Mouse (Mus musculus): ENCODE data around the gene Pgs1. TPM values are rescaled to one million over a fixed set of nuclear protein-coding genes. Genes with fewer than 3 reads are reported as not detected.

Pgs1 gene
- polyA plus RNA-seq, 1 experiment = 65.8 TPM

GRCm38 (mm10) chr11:118035068-118035467 lies 49.0 kb downstream of the Pgs1 start:
- no peaks in the 10 kb centered on the region for H3K79me3 ChIP-seq (ENCODE audit: low read depth)
- no peaks in the 10 kb centered on the region for H3K79me2 ChIP-seq (ENCODE audit: control insufficient read depth, insufficient read depth)
- H3K27me3 ChIP-seq (ENCODE audit: control insufficient read depth, insufficient read depth, insufficient read length) = no peaks in the 10 kb centered on the region
- TF ChIP-seq CTCF (IDR thresholded peaks at IDR 0.05; ENCODE audit: control insufficient read depth, insufficient read depth, insufficient read length) = no peak
- no peak for TF ChIP-seq MYOD1 (IDR thresholded peaks at IDR 0.05; ENCODE audit: control insufficient read depth, insufficient read length, low read depth)
- no peak for TF ChIP-seq USF1 (IDR thresholded peaks at IDR 0.05; ENCODE audit: low read depth)
- TF ChIP-seq FOSL1 (IDR thresholded peaks at IDR 0.05; ENCODE audit: insufficient read depth, low read length, poor library complexity, severe bottlenecking) = no peak
- no peak for TF ChIP-seq CEBPB (IDR thresholded peaks at IDR 0.05; ENCODE audit: low read depth)
- TF ChIP-seq MAX (IDR thresholded peaks at IDR 0.05) = no peak
- TF ChIP-seq MYOG (IDR thresholded peaks at IDR 0.05; ENCODE audit: control insufficient read depth, extremely low read depth, insufficient read length) = no peak
- H3ac ChIP-seq (ENCODE audit: control insufficient read depth, insufficient read length, low read depth) = no peak overlapping the region
- no peaks in the 10 kb centered on the region for H3K36me3 ChIP-seq (ENCODE audit: control insufficient read depth, insufficient read depth)
- no peak overlapping the region for H3K4me3 ChIP-seq (ENCODE audit: insufficient read depth, poor library complexity, severe bottlenecking)

DNA sequence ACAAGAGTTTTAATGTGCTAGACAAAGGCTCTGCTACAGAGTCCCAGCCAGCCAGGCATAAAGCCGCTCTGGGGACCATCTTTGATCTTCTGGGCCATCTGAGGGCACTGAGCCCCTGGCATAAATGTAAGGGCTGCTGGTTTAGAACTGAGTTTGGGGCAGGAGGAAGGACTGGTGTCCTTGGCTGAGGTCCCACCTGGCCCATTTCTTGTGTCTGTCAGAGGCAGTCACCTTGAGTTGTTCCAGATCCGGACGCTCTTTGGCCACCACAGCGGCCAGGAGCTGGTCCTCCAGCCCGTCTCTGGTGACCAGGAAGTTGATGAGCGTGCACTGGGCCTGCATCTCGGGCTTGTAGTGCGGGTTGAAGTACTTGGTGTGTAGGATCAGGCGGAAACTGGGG lies 56.7 kb downstream of the Pgs1 start:
- Histone ChIP-seq H3K79me2 (ENCODE audit: control insufficient read depth, insufficient read depth) (no peaks in the 10 kb centered on the region), H3K79me3 (ENCODE audit: low read depth) (no peaks in the 10 kb centered on the region), H3ac (ENCODE audit: control insufficient read depth, insufficient read length, low read depth) (no peak overlapping the region), H3K4me3 (ENCODE audit: insufficient read depth, poor library complexity, severe bottlenecking) (no peak overlapping the region), H3K36me3 (ENCODE audit: control insufficient read depth, insufficient read depth) (no peaks in the 10 kb centered on the region), H3K27me3 (ENCODE audit: control insufficient read depth, insufficient read depth, insufficient read length) (no peaks in the 10 kb centered on the region)
- TF ChIP-seq CEBPB (IDR thresholded peaks at IDR 0.05; ENCODE audit: low read depth) (no peak), FOSL1 (IDR thresholded peaks at IDR 0.05; ENCODE audit: insufficient read depth, low read length, poor library complexity, severe bottlenecking) (no peak), CTCF (IDR thresholded peaks at IDR 0.05; ENCODE audit: control insufficient read depth, insufficient read depth, insufficient read length) (no peak), USF1 (IDR thresholded peaks at IDR 0.05; ENCODE audit: low read depth) (no peak), MAX (IDR thresholded peaks at IDR 0.05) (no peak)

DNA sequence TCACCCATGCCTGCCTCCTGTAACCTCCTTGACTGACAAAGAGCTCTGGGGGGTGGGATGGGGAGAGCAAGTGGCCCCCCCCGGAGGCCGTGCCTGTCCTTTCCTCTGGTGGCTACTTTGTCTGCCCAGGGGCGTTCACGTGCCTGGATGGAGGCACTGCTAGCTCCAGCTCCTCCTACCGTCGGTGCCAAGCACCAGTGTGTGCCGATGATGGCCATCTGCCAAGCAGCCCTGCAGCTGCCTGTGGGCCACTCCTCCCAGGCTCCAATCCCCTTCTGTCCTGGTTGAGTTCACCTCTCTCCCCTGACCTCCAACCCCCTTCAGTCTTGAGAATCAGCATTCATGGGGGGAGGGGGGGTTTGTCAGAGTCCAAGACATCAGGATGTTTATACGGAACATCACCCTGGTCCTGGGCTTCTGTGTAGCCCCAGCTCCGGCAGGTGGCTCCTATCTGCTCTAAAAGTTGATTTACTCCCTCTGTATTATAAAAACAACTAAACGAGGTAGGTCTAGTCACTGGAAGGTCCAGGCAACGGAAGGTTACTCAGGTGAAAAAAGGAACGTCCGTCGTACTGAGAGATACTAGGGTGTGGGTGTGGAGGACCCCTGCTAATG lies 57.3 kb downstream of the Pgs1 start:
- no peaks in the 10 kb centered on the region for H3K79me3 ChIP-seq (ENCODE audit: low read depth)

DNA sequence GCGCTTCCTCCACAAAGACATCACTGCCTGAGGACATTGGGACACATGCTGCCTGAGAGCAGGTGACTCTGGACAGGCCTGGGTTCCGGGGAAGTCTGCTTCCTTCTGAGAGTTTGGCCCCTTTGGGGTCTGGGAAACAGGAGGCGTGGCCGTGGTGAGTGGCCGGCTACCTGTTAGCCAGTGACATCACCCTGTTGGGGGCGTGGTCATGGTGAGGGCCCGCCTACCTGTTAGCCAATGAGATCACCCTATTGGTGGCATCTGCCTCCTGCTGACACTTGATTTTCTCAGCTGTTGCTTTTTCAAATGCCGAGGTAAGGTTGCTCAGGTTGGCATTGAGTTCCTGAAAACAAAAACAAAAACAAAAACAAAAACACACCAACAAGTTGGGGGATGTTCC lies 63.5 kb downstream of the Pgs1 start:
- Histone ChIP-seq H3K27me3 (ENCODE audit: control insufficient read depth, insufficient read depth, insufficient read length) (peaks cover 7% of the 10 kb centered on the region), H3K79me3 (ENCODE audit: low read depth) (no peaks in the 10 kb centered on the region), H3K36me3 (ENCODE audit: control insufficient read depth, insufficient read depth) (no peaks in the 10 kb centered on the region), H3K4me3 (ENCODE audit: insufficient read depth, poor library complexity, severe bottlenecking) (no peak overlapping the region), H3K79me2 (ENCODE audit: control insufficient read depth, insufficient read depth) (no peaks in the 10 kb centered on the region), H3ac (ENCODE audit: control insufficient read depth, insufficient read length, low read depth) (no peak overlapping the region)
- TF ChIP-seq USF1 (IDR thresholded peaks at IDR 0.05; ENCODE audit: low read depth) = no peak
- TF ChIP-seq FOSL1 (IDR thresholded peaks at IDR 0.05; ENCODE audit: insufficient read depth, low read length, poor library complexity, severe bottlenecking) = no peak
- TF ChIP-seq MYOD1 (IDR thresholded peaks at IDR 0.05; ENCODE audit: control insufficient read depth, insufficient read length, low read depth) = no peak
- TF ChIP-seq MYOG (IDR thresholded peaks at IDR 0.05; ENCODE audit: control insufficient read depth, extremely low read depth, insufficient read length) = no peak
- TF ChIP-seq CEBPB (IDR thresholded peaks at IDR 0.05; ENCODE audit: low read depth) = no peak
- TF ChIP-seq CTCF (IDR thresholded peaks at IDR 0.05; ENCODE audit: control insufficient read depth, insufficient read depth, insufficient read length) = no peak
- no peak for TF ChIP-seq MAX (IDR thresholded peaks at IDR 0.05)

More for the DNA sequence above, 57.3 kb downstream of the Pgs1 start:
- Histone ChIP-seq H3ac (ENCODE audit: control insufficient read depth, insufficient read length, low read depth) (no peak overlapping the region), H3K27me3 (ENCODE audit: control insufficient read depth, insufficient read depth, insufficient read length) (no peaks in the 10 kb centered on the region), H3K79me2 (ENCODE audit: control insufficient read depth, insufficient read depth) (no peaks in the 10 kb centered on the region), H3K4me3 (ENCODE audit: insufficient read depth, poor library complexity, severe bottlenecking) (no peak overlapping the region), H3K36me3 (ENCODE audit: control insufficient read depth, insufficient read depth) (no peaks in the 10 kb centered on the region)
- TF ChIP-seq MYOG (IDR thresholded peaks at IDR 0.05; ENCODE audit: control insufficient read depth, extremely low read depth, insufficient read length) = no peak

- Histone ChIP-seq H3K4me3 (ENCODE audit: insufficient read depth, poor library complexity, severe bottlenecking) (no peak overlapping the region), H3K27me3 (ENCODE audit: control insufficient read depth, insufficient read depth, insufficient read length) (peaks cover 13% of the 10 kb centered on the region), H3ac (ENCODE audit: control insufficient read depth, insufficient read length, low read depth) (no peak overlapping the region), H3K36me3 (ENCODE audit: control insufficient read depth, insufficient read depth) (no peaks in the 10 kb centered on the region), H3K79me3 (ENCODE audit: low read depth) (no peaks in the 10 kb centered on the region), H3K79me2 (ENCODE audit: control insufficient read depth, insufficient read depth) (no peaks in the 10 kb centered on the region)
- TF ChIP-seq MYOD1 (IDR thresholded peaks at IDR 0.05; ENCODE audit: control insufficient read depth, insufficient read length, low read depth) (no peak), USF1 (IDR thresholded peaks at IDR 0.05; ENCODE audit: low read depth) (no peak), FOSL1 (IDR thresholded peaks at IDR 0.05; ENCODE audit: insufficient read depth, low read length, poor library complexity, severe bottlenecking) (no peak), CEBPB (IDR thresholded peaks at IDR 0.05; ENCODE audit: low read depth) (no peak), MYOG (IDR thresholded peaks at IDR 0.05; ENCODE audit: control insufficient read depth, extremely low read depth, insufficient read length) (no peak), CTCF (IDR thresholded peaks at IDR 0.05; ENCODE audit: control insufficient read depth, insufficient read depth, insufficient read length) (no peak), MAX (IDR thresholded peaks at IDR 0.05) (no peak)
Observed at GRCm38 (mm10) chr11:118050174-118050573, 64.1 kb downstream of the Pgs1 start.

- no peaks in the 10 kb centered on the region for H3K36me3 ChIP-seq (ENCODE audit: control insufficient read depth, insufficient read depth)
- no peak for TF ChIP-seq MAX (IDR thresholded peaks at IDR 0.05)
- no peak for TF ChIP-seq FOSL1 (IDR thresholded peaks at IDR 0.05; ENCODE audit: insufficient read depth, low read length, poor library complexity, severe bottlenecking)
- TF ChIP-seq MYOG (IDR thresholded peaks at IDR 0.05; ENCODE audit: control insufficient read depth, extremely low read depth, insufficient read length) = no peak
- TF ChIP-seq CTCF (IDR thresholded peaks at IDR 0.05; ENCODE audit: control insufficient read depth, insufficient read depth, insufficient read length) = no peak
- TF ChIP-seq CEBPB (IDR thresholded peaks at IDR 0.05; ENCODE audit: low read depth) = no peak
- TF ChIP-seq MYOD1 (IDR thresholded peaks at IDR 0.05; ENCODE audit: control insufficient read depth, insufficient read length, low read depth) = no peak
- TF ChIP-seq USF1 (IDR thresholded peaks at IDR 0.05; ENCODE audit: low read depth) = no peak
- no peaks in the 10 kb centered on the region for H3K79me2 ChIP-seq (ENCODE audit: control insufficient read depth, insufficient read depth)
- no peak overlapping the region for H3K4me3 ChIP-seq (ENCODE audit: insufficient read depth, poor library complexity, severe bottlenecking)
- peaks cover 64% of the 10 kb centered on the region for H3K27me3 ChIP-seq (ENCODE audit: control insufficient read depth, insufficient read depth, insufficient read length)
- H3ac ChIP-seq (ENCODE audit: control insufficient read depth, insufficient read length, low read depth) = no peak overlapping the region
- no peaks in the 10 kb centered on the region for H3K79me3 ChIP-seq (ENCODE audit: low read depth)
Observed at GRCm38 (mm10) chr11:118058367-118058766, 72.3 kb downstream of the Pgs1 start.

Data from C2C12 (cell line).